In the genomic region with DNA sequence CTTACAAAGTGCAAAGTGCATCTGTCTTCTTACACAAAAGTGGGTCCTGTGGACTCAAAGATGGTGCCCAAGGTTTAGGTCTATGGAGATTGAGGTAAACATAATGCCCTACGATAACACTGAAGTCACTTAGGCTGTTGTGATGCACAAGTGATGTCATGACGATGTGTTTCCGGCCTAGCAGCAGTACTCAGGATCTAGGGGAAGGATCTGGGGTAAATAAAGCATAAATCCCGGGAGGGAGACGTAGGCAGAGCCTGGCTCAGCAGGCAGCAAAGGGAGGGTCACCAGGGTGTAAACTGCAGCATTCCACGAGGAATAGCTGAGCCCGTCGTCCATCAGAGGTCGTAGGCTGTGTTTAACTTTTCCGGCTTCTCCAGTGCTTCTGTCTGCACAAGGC, we compare ENCODE assay signal across 26 mouse cellular contexts.
"Had no signal": no experiment of that assay in that cellular context is flagged by ENCODE, and none has a peak within 500 bp of the region (broad histone marks: within the 10 kb centered on the region; RNA-seq: fewer than 3 reads in every experiment).

No protein-coding gene starts in this region.

- H3K27ac ChIP-seq: embryonic facial prominence, embryonic 10.5 days; embryonic facial prominence, embryonic 12.5 days; embryonic facial prominence, embryonic 13.5 days; embryonic facial prominence, embryonic 15.5 days; forebrain, embryonic 10.5 days; forebrain, embryonic 12.5 days; forebrain, embryonic 13.5 days; forebrain, embryonic 15.5 days; gastrocnemius, adult 2 months; heart, adult 2 months had no signal

- H3K4me2 ChIP-seq: embryonic facial prominence, embryonic 12.5 days; embryonic facial prominence, embryonic 13.5 days; embryonic facial prominence, embryonic 15.5 days; forebrain, embryonic 12.5 days; forebrain, embryonic 13.5 days; forebrain, embryonic 15.5 days had no signal

- H3K9me3 ChIP-seq: embryonic facial prominence, embryonic 10.5 days; embryonic facial prominence, embryonic 12.5 days; embryonic facial prominence, embryonic 13.5 days; embryonic facial prominence, embryonic 15.5 days; forebrain, embryonic 10.5 days; forebrain, embryonic 12.5 days; forebrain, embryonic 13.5 days; forebrain, embryonic 15.5 days had no signal

- H3K4me3 ChIP-seq: embryonic facial prominence, embryonic 10.5 days; embryonic facial prominence, embryonic 12.5 days; embryonic facial prominence, embryonic 13.5 days; embryonic facial prominence, embryonic 15.5 days; erythroblast, embryonic 14.5 days; forebrain, embryonic 10.5 days; forebrain, embryonic 12.5 days; forebrain, embryonic 13.5 days; forebrain, embryonic 15.5 days; gastrocnemius, adult 2 months; heart, adult 2 months had no signal

- DNase-seq: cerebellum, adult 8-10 months; cerebellum, adult 9-10 months; cerebellum, adult 9-11 months; cerebellum, postnatal 14 days; cerebellum, postnatal 25 days; cerebellum, postnatal 36 days; embryo, embryonic 11 days; forebrain, postnatal 0 days; gastrocnemius, adult 2 months; gastrocnemius, postnatal 10 days; gastrocnemius, postnatal 14 days; gastrocnemius, postnatal 25 days; gastrocnemius, postnatal 36 days; heart, adult 18-20 months; heart, adult 2 months had no signal

- ATAC-seq: forebrain, embryonic 13.5 days; forebrain, embryonic 14.5 days; forebrain, embryonic 15.5 days; forebrain, embryonic 16.5 days; forebrain, postnatal 0 days had no signal

- H3K9ac ChIP-seq: embryonic facial prominence, embryonic 12.5 days; embryonic facial prominence, embryonic 13.5 days; embryonic facial prominence, embryonic 15.5 days; forebrain, embryonic 12.5 days; forebrain, embryonic 13.5 days; forebrain, embryonic 15.5 days; forebrain, postnatal 0 days had no signal

- H3K27me3 ChIP-seq: embryonic facial prominence, embryonic 12.5 days; embryonic facial prominence, embryonic 13.5 days; embryonic facial prominence, embryonic 15.5 days; forebrain, embryonic 12.5 days; forebrain, embryonic 13.5 days; forebrain, embryonic 15.5 days had no signal

- H3K4me1 ChIP-seq: embryonic facial prominence, embryonic 15.5 days; forebrain, embryonic 10.5 days; forebrain, embryonic 12.5 days; forebrain, embryonic 13.5 days; forebrain, embryonic 15.5 days had no signal
